Mouse (Mus musculus): ENCODE measurements at regions not wholly inside any gene's neighbourhood (a gene's known extent, or its start where the extent isn't known, plus 50 kb on each side); places are given as distances from the start of the nearest gene placed in this dataset.

DNA sequence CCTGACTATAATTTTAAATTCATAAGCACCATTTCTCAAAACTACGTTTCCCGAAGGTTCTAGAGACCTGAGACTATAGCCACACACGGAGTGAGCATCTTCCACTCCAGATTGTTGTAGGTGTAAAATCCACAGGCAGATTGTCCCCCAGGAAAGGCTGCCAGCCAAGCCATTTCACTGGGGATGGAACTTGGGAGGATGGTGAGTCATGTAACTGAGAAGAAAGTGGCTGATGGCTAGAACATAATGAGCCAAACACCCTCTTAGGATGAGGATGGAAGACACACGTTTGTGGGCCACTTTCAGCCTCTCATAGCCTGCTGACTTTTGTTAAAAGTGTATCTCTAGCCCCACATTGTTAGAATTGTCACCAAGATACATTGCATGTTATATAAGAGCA, 564.1 kb downstream of the Btbd3 start:
- DNase-seq (ENCODE audit: low spot score in 2 of 2), result no peak

DNA sequence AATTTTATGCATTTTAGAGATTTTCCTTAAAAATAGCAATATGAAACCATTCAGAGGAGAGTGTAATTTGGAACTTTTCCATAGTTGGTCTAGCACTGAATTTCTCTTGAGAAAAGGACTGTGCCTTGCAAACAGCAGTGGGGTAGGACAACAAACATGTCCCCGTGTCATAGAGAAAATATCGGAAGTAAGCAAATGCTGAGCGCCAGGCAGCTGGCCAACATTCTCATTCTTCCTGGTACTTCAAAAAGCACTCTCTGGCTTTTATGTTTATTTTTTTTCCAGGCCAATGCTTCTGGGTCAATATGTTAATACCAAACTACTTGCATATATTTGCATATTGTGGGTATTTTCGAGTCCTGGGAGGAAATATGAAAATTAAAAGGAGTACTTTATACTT, 568.5 kb downstream of the Btbd3 start:
- no peak for DNase-seq (ENCODE audit: low spot score in 2 of 2)

DNA sequence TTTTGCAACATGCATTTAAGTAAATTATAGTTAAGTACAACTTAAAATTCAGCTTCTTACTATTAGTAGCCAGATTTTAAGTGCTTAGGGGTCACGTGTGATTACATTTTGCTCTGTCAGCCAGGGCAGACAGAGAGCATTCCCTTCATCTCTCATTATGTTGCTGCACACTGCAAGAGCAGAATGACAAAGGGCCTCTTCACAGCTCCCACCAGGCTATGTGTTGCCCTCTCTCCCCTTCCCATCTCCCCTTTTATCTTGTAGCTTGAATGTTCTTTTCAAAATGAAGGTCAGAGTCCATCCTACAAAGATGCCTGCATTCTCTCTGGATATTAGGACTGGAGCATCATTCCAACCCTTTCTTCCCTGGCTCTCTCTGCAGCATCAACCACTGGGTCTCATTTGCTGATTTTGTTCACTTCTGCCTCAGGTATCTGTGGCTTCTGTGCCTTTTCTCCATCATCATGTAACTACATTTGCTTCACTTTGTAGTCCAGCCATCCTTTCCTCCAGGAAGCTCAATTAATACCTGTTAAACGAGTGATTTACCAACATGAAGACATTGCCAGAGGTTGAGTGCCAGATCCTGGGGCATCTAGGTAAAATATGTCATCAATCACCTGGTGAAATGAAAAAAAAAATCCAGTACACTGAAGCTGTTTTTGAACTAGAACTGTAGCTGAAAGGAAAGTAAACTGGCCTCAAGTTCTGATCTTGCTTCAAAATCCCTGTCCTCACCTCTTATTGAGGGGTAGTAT, 571.6 kb downstream of the Btbd3 start:
- no peak for DNase-seq (ENCODE audit: low spot score in 2 of 2)

DNA sequence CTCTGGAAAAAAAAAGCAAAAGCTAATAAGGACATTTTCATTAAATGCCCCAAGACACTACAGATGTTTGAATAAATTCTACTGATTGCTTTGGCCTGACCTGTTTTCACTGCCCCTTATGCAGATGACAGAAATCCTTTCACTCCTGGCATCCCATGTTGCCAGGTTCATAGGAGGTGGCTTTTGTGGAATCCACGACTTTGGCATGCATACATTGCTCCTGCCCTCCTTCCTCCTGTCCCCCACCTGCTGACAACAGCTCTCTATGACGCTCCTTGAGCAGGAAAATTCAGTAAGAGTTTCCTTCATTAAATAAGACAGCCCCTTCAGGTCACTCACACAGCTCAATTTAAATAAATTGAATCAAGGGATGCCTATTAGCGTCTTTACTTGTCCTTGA, 582.5 kb downstream of the Btbd3 start:
- DNase-seq (ENCODE audit: low spot score in 2 of 2), result no peak

DNA sequence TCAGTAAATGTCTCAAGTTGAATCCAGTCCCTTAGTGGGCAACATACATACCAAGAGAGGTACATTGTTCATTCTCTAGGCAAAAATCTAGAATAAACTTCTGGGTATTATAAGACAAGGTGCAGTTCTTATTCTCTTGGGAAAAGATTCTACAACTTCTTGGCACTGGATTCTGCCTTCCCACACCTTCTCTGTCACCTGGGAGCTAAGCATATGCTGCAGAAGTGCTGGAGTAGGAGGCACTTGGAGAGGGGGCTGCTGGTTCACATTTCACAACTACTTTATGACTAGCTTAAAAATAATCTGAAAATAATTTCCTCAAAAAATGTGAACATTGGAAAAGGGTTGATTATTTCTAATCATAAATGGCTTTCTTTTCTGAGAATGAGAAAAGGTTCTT, 602.8 kb downstream of the Btbd3 start:
- no peak for DNase-seq (ENCODE audit: low spot score in 2 of 2)

DNA sequence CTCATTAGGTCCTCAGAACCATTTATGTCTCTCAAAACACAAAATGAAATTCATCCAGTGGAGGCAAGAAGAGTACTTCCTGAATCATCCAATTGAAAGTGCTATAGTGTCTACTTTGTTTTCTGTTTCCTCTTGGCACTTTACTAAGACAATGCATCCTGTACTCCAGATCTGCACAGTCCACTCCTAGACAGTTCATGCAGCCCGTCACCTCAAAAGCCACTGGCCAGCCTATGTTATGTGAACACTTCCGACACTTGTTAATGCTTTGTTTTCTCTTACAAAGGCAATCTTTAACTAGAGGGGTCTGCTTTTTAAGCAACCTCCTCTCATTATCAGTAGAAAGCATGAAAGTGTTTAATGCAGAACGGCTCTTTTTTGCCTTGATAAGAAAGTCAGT, 597.1 kb upstream of the Sptlc3 start:
- DNase-seq (ENCODE audit: low spot score in 2 of 2), result no peak

DNA sequence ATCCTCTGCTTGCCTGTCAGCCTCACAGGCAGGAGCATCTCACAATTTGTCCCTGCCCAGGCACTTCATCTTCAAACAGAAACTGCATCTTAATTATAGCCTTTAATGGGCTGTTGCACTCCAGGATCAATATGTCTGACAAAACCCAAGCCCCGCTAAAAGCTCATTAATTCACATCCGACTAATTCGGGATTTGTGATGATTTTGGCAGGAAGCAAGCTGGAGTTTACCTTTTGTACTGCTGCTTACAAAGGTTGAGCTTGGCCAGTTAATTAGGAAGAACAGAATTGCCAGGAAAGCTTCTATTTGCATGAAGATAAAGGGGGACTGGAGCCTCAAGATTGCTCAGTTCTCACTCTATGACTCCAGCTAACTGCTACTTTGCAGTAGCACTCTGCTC, 596.6 kb upstream of the Sptlc3 start:
- no peak for DNase-seq (ENCODE audit: low spot score in 2 of 2)

DNA sequence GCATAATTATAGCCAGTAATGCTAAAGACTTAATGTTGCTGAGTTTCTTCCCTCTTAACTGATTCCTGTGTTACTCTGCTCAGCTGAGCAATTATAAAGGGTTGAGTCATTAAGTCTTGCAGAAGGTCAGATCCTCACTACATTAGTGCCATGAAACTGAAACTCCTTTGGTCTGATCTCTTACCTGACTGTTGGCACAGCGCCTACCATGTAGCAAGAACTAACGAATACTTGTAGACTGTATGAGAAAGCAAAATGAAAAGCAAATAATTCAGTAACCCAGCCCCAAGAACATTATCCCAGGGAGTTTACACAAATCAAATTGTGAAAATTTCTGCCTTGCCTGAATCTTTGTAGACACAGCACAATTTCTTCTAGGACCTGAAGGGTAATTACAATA, 556.5 kb upstream of the Sptlc3 start:
- no peak for DNase-seq (ENCODE audit: low spot score in 2 of 2)

DNA sequence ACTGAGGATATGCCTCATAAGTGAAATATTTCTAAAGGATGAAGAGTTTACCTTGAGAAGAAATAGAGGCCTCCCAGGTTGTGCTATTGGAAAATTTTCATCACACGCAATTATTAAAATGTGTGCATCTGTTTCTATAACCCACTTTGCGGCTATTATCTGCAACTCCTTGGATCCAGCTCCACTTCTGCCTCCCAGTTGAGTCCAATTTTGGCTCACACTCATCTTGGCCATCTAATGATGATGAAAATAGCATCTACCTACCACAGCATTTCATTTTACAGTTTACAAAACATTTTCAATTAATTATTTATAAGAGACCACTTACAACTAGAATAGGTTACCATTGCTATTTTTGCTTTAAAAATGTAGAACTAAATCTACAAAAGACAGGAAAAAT, 554.3 kb upstream of the Sptlc3 start:
- no peak for DNase-seq (ENCODE audit: low spot score in 2 of 2)

DNA sequence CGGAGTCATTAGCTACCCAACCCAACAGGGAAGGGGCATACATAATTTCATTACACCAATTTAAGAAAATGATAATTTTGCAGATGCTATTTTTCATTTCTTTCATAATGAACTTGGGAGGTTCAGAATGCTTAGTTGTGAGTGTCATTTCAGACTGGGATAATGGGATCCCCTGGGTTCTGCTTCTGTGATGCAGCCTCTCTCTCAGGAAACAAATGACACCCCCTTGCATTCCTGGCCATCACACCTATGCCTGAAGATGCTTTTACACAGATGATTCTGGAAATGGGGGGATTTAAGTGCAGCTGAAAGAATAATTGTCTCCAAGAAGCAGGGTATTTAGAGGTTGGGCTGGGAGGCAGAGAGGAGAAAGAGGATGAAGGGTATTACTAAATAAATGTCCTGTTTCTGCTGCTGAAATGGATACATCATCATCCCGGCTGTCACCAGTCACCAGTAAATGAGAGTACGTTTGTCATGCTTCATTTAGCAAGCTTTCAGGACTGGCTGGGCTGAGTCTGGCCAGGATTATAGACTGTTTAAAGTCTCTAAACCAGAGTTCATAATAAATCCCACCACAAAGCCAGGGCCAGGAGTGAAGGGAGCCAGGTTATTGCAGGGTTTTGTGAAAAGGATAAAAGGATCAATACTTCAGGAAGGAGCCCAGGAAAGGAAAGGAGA, 527.5 kb upstream of the Sptlc3 start:
- DNase-seq (ENCODE audit: low spot score in 2 of 2), result no peak

DNA sequence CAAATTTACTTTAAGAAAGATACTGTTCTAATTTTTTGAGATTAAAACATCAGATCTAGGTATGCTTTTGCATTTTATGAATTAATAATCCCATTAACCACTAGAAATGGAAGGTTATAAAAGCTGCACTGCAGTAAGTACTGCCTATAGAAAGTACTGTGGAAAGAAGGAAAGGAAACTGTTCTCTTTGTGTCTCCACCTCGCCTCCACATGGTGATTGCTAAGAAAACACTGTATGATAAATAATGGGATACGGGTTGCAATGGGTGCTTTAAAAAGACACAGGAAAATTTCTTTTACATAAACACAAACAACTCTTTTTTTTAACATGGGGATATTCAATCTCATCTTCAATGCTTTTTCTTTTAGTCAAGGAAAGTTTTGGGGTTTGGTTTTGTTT, 519.2 kb upstream of the Sptlc3 start:
- no peak for DNase-seq (ENCODE audit: low spot score in 2 of 2)

DNA sequence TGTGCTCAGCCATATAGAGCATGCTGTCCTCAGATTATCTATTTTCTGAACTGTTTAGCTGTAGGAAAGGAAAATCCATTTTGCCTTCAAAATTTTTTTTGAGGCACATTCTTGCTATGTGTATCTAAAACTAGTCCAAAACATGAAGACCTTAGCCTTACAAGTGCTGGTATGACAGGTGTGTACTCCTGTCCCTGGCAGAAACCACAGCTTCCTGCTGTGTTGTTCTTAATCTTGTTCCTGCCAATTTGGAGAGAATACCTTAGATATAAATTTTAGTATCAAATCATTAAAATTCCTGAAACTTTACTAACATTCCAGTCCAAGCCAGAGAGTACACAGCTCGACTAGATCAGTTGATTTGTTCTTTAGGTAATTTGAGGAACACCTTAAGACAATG, 503.7 kb upstream of the Sptlc3 start:
- no peak for DNase-seq (ENCODE audit: low spot score in 2 of 2)

DNA sequence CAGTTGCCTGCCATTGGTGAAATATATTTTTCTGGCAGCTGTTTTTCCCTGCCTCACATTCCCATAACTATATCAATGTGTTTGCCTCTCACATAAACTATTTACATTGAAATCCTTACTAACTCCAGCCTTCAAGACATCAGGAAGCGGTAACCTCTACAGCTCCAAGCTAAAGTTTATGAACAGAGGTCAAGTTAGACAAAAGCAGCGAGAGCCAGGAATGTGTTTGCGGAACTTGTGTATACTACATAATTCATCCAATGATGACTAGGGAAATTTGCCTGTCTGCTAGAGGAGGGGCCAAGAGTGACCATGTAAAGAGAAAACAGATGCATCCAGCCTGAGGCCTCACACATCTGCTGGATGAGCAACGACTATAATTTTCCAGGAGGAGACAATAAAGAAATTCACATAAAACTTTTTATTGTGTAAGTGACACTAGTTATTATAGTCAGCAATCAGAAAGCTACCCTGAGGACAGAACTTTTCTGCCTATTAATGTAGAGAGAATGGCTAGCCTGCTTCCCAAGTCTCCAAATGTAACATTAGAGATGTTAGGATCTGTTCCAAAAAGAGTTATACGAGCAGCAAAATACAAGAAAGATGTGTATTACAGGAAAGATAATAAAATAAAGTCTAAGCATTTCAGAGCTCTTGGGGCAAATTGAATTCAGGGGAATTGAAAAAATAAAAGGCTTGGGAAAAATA, 461.5 kb upstream of the Sptlc3 start:
- no peak for DNase-seq (ENCODE audit: low spot score in 2 of 2)

DNA sequence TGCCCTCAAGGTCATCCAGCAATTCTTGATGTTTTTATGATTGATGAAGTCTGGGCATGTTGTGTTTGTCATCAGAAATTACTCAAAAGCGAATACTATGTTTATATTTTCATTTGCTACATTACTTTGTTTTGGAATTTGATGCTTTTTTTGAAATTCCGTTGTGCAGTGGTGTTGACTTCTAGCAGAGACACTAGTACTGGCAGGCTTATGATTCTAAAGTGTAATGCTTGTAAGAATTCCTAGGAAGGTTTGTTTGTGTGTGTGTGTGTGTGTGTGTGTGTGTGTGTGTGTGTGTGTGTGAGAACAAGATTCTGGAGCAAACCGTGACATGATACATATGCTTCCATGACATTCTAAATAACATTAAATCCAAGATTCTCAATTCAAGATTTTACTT, 458.9 kb upstream of the Sptlc3 start:
- no peak for DNase-seq (ENCODE audit: low spot score in 2 of 2)

DNA sequence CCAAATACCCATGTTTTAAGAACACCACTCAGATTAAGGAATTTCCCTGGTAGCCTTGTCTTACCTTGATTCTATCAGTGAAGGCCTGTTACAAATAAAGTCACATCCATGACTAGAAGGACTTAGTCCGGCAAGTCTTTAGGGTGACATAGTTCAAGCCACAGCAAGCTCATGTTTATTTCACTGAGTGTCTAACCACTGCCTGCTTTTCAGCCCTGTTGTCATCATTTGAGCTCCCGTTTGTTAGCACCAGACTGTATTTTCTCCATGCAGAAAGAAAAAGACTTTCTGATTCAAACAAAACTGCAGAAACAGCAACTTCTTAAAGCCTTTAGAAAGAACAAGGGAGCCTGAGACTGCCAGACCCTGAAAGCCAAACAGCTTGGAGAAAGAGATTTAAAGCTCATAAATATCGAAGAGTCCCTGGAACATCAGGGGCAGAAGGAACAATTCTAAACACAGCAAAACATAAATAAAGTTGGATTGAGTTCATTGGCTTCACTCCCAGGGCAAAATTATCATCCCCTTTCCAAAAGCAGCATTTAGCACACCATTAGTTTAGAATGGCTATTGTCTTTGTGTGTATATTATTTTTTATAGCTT, 451.9 kb upstream of the Sptlc3 start:
- no peak for DNase-seq (ENCODE audit: low spot score in 2 of 2)

DNA sequence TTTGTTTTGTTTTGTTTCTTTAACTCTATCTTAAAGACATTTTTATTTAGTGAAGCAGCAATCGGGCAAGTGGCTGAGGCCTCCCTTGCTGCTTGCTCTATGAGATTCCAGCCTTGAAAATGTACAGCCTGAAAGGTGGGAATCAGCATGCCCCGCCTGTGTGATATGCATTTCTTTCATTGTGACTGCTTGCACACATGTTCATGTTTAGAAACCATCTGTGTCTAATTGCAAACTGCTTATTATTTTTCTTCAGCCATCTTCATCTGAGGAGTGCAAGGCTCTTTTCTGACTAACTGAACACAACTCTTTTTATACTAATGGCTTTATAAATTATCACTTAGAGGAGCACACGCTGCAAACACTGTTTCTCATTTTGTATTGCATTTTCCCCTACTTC, 449.0 kb upstream of the Sptlc3 start:
- no peak for DNase-seq (ENCODE audit: low spot score in 2 of 2)

DNA sequence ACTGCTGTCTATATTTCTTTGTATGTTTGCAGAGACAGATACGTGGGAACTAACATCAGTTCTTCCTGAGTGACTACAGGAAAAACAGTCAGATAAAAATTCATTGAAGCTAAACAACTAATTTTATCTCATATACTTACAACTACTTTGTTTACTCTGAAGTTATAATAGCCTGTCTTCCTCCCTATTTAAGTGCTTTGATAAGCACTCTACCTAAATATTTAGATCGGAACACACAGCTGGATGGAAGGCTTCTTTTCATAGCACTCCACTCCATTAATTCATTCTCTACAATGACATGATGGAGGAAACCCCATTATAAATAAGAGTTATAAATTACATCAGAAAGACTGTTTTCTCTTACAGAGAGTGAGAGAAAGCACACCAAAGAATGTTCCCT, 438.5 kb upstream of the Sptlc3 start:
- no peak for DNase-seq (ENCODE audit: low spot score in 2 of 2)

DNA sequence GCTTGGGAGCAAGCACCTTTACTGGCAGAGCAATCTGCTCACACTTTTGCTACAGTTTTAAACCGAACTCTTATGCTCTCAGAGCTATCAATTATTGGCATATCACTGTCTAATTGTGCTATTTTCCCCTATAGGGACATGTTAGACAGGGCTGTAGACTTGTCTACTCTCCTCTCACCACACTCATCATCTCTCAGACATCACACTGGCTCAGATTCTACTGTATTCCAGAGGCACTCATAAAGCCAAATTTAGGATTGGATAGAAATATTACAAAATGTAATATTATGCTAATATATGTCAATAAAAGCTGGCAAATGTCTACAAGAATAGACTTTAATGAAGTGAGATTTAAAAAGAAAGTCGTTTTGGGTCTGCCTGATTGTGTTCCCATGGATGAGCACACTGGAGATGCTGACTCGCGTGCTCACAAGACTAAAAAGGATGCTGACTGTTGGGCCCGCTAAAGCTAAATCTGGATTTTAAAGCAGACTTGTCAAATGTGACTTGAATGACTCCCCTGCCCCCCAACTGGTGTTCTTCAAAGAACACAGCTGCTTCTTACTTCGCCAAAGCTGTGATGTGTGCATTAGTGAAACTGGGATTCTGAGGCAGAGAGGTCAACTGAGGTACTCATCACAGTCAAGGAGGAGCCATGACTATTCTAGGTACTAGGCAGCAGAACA, 424.3 kb upstream of the Sptlc3 start:
- no peak for DNase-seq (ENCODE audit: low spot score in 2 of 2)

DNA sequence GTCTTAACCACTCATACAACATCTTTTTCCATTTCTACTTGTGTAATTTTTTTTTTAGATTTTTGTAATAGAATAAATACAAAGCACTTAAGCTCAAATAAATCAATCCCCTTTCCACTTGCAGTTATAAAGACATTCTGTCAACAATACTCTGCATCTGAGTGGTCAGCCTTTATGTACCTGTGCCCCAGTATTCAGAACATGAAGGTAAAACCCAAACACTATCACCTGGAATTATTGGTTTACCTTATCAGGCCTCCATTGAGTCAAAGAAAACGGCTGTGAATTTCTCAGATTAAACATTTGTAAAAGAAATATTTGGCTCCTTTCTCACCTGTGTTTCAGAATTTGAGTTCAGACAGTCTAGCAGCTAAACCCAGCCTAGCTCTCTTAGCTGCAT, 422.0 kb upstream of the Sptlc3 start:
- no peak for DNase-seq (ENCODE audit: low spot score in 2 of 2)

DNA sequence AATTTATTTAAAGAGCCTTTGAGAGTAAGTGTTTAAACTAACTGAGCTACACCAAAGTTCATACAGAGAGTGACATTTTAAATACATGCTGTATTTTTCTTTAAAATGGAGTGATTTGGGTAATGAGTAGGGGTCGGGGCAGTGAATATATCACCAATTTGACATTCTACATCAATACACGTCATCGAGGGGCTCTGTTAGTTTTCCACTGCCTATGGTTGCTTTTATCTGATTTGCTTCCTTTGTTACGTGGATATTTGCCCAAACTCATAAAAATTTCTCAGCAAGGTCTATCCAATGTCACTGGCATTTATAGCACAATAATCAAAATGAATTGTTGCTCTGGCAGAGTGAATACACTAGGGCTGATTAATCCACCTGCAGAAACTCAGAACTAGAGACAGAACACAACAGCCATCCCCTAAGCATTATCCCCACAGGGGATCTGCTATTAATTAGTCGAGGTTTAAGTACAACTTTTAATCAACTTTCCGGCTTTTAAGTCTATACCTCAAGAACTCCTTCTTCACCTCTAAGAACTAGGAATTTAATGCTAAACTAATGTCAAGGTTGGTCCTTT, 400.1 kb upstream of the Sptlc3 start:
- DNase-seq (ENCODE audit: low spot score in 2 of 2), result no peak

DNA sequence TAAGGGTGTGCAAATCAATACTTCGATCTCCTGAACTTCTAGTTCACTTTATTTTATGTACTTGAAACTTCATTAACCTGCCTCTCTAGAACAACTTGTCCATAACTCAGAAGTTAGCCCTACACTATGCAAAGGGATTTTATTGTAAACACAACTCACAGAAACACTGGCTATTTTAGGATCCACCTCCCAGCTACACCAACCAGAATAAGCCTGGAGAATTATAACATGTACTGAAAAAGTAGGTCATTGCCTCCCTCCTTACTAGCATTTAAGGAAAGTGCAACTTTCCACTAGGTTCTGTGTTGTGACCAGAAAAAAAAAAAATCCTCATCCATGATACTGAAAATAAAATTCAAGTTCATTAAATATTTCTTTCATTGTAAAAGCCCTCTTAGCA, 382.0 kb upstream of the Sptlc3 start:
- DNase-seq (ENCODE audit: low spot score in 2 of 2), result no peak

DNA sequence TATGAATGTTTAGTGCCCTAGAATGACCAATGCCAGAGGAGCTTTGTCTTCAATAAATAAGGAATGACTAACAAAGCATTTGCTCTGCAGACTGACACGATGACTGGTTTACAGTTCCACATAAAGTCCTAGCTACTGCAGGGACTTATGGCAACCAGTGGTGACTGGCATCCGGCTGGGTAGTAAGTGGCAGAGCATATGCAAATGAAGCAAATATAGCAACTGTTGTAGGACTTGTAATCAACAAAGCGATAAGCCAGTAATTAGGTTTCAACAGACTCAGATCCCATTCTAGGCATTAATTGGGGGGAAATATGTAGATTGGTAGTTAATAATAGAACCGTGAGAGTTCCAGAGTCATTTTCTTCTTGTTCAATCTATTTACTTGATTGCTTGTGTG, 379.2 kb upstream of the Sptlc3 start:
- no peak for DNase-seq (ENCODE audit: low spot score in 2 of 2)
